Mouse (Mus musculus) mammary gland, adult 2 months (tissue): Measurements from ENCODE around the gene Ptafr. TPM values are rescaled to one million over a fixed set of nuclear protein-coding genes. Genes with fewer than 3 reads are reported as not detected.

Experiments
- polyA plus RNA-seq: library from polyadenylated mRNA; depleted of rRNA; stranded (reverse); fragments of >200 nt; gene quantifications from 2 replicates; pipeline ENCODE4 v1.2.3, GENCODE M21; 2012; ENCODE audit warnings: low replicate concordance; rRNA removed

Ptafr gene
- polyA plus RNA-seq: 23.8 and 35.8 TPM in 2 replicates

GRCm38 (mm10) chr4:132563965-132564364 lies at the start of gene Ptafr:
Gene Ptafr, plus strand, starts transcription at chr4:132564067.

GRCm38 (mm10) chr4:132532981-132533916 lies 30.6 kb upstream of the Ptafr start, which contains the start of gene Atpif1:
Gene Atpif1, minus strand, starts transcription at chr4:132533659.

GRCm38 (mm10) chr4:132535406-132536121 lies 28.3 kb upstream of the Ptafr start, which contains the start of gene Dnajc8:
Gene Dnajc8, plus strand, starts transcription at chr4:132535550.

Other genes with a start within 250 kb of the Ptafr start
- gene Trnau1ap, start 234.5 kb upstream of the Ptafr start, polyA plus RNA-seq: 15.3 and 18.3 TPM in 2 replicates
- gene Rcc1, start 210.5 kb upstream of the Ptafr start, polyA plus RNA-seq: 5.9 and 6.3 TPM in 2 replicates
- 6.6 and 7.6 TPM in 2 replicates for gene Phactr4, start 141.6 kb upstream of the Ptafr start, polyA plus RNA-seq
- gene Med18, start 100.1 kb upstream of the Ptafr start, polyA plus RNA-seq: 3.0 and 3.6 TPM in 2 replicates
- gene Sesn2, start 53.6 kb upstream of the Ptafr start, polyA plus RNA-seq: 10.1 and 11.3 TPM in 2 replicates
- 45.7 and 46.9 TPM in 2 replicates for gene Atpif1, start 30.4 kb upstream of the Ptafr start, polyA plus RNA-seq
- 15.3 and 29.4 TPM in 2 replicates for gene Dnajc8, start 28.5 kb upstream of the Ptafr start, polyA plus RNA-seq
- gene Eya3, start 74.9 kb downstream of the Ptafr start, polyA plus RNA-seq: 19.6 and 44.2 TPM in 2 replicates
- gene Xkr8, start 168.5 kb downstream of the Ptafr start, polyA plus RNA-seq: 8.1 and 8.8 TPM in 2 replicates
- 4.0 and 5.0 TPM in 2 replicates for gene Smpdl3b, start 193.2 kb downstream of the Ptafr start, polyA plus RNA-seq
- 11.9 and 12.8 TPM in 2 replicates for gene Rpa2, start 204.3 kb downstream of the Ptafr start, polyA plus RNA-seq
- gene Themis2, start 232.3 kb downstream of the Ptafr start, polyA plus RNA-seq: 25.2 and 27.1 TPM in 2 replicates